Mouse (Mus musculus) small intestine, adult 2 months (tissue): ENCODE measurements around the gene Dlk2.

Experiments
- CTCF ChIP-seq: fragments of 200-500 bp; IDR thresholded peaks from 2 replicates; pipeline ENCODE4 v1.5.1; 2012; ENCODE audit warnings: low read depth, mild to moderate bottlenecking, control low read depth, inconsistent platforms, low read length, moderate library complexity, mixed read lengths; ENCODE audit not compliant: insufficient replicate concordance, insufficient read length; ENCODE audit errors: extremely low read depth
- POLR2A ChIP-seq: fragments of 200-500 bp; IDR thresholded peaks from 2 replicates; pipeline ENCODE4 v1.6.1; 2012; ENCODE audit warnings: low read depth, mild to moderate bottlenecking, control low read depth, inconsistent platforms, low read length, moderate library complexity

DNA sequence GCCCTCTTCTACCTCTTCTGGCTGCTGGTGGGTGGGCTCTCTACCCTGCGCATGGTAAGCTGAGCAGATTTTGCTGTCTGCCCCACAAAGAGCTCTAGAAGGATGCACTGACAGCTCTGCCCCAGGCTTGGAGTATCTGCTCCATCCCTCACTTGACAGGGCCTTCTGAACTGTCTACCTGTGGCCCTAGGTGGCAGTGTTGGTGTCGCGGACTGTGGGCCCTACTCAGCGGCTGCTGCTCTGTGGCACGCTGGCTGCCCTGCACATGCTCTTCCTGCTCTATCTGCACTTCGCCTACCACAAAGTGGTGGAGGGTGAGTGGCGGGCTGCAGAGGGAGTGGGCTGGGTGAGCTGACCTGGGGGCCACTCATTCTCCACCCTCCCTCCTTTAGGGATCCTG, 46.0 kb upstream of the Dlk2 start:
- TF ChIP-seq CTCF: no peak
- TF ChIP-seq POLR2A: no peak
